Mouse (Mus musculus): ENCODE results near the gene Ppp5c.

Gene Ppp5c

DNA sequence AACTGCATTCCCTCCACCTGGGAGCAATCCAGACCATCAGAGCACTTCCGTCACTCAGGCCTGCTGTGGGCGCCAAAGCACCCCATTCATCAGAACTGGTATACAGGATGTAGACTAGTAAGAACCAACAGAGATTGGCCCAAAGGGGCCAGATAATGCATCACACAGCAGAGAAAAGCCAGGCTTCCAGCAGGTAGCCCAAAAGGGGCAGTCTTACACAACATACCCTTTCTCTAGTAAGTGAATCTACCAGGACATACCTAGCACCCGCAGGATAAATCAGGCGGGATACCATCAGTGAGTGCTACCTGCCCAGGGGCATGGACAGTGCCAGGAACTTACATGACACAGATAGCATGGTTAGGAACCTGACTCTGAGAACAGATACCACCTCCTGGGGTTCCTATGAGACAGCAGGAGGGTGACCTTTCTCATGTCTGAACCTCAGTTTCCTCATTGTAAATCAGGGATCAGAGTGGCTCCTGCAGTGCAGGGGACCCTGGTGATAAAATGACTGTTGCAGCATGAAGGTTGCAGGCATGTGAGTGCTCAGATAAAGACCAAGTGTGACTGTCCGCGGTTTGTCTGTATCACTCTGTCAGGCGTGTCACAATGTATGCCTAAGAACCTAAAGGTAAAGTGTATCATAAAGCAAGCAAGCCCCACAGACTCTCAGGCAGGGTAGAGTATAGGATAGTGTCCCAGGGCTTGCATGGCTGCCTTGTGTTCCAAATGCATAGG lies 8.1 kb downstream of the Ppp5c start:
- intact Hi-C loops (cut with DNase I), result no loop called here

- intact Hi-C loops (cut with DNase I), result no loop called here
Measured at GRCm38 (mm10) chr7:17017921-17018320, 9.8 kb downstream of the Ppp5c start.

DNA sequence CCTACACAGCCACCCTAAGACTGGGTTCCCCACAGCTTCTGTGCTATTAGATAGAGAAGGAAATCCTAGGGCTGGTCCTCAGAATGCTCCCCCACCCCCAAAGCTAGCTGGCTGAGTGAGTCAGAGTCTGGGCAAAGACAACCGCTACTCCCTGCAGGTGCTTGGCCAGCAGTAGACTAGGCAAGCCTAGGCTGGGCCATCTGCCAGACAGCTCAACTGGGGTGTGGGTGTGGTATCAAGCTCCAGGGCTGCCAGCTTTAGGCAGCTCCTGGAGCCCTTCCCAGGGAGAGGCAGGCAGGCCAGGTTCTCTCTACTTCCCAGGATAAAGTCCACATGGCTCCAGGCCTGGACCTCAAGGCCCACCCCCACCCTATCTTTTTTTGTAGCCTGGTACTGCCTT lies 10.7 kb downstream of the Ppp5c start:
- intact Hi-C loops (cut with DNase I), result no loop called here

DNA sequence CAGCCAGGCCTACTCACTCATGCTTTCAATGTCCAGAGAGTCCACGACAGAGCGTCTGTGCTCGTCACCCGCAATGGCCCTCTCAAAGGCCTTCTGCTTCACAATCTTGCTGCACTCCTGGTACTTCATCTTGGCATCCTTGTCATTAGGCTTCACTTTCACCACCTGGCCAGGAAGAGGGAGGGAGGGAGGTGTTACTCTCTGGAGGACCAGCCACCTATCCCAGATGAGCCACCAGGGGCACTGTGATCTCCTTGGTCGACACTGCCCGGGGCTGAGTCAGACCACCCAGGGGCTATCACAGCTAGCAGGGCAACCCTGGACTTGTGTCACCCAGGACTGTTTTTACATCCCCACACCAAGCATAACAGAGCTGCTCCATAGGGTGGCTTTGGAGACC lies 12.3 kb downstream of the Ppp5c start:
- intact Hi-C loops (cut with DNase I), result no loop called here

DNA sequence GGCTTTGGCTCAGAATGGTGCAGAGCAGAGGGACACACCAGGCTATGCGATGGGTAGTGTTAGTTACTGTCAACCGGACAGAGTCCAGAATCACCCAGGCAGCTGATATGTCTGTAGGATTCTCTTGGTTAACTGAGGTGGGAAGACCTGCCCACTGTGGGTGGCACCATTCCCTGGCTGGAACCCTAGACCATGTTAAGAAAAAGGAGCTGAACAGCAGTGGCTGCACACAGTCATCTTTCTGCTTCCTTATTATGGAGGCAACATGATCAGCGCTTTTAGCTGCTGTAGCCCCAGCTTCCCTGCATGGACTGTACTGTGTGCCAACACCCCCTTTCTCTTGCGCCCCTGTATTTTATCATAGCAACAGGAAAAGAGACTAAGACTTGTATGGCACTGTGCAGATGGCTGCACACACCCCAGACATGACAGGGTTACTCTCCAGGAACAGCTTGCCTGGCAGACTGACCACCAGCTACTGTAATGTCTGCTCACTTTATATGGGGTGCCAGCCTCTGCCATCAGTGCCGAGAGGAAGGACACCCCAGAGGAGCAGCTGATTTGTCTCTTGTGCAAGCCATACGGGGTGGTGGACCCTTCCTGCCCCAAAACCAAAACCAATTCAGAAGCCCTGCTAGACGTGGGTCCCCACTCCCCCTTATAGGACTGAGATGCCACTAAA lies 15.7 kb downstream of the Ppp5c start:
- intact Hi-C loops (cut with DNase I), result no loop called here

DNA sequence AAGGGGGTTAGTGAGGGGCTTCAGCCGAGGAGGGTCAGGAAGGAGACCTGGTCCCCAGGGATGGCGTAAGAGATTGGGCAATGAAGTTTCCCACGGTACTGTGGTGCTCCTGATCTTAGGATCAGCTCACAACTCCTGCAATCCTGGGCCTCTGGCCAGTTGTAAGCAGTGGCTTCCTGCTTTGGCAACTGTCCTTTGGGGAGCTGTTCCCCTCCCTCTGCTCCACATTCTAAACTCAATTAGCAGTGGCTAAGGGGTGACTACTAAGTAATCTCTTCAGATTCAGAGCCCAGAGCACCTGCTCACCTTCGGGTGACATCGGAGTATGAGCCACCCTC lies 17.7 kb downstream of the Ppp5c start:
- intact Hi-C loops (cut with DNase I), result no loop called here

- intact Hi-C loops (cut with DNase I), result no loop called here
Measured at GRCm38 (mm10) chr7:17009326-17010009, 18.3 kb downstream of the Ppp5c start.

DNA sequence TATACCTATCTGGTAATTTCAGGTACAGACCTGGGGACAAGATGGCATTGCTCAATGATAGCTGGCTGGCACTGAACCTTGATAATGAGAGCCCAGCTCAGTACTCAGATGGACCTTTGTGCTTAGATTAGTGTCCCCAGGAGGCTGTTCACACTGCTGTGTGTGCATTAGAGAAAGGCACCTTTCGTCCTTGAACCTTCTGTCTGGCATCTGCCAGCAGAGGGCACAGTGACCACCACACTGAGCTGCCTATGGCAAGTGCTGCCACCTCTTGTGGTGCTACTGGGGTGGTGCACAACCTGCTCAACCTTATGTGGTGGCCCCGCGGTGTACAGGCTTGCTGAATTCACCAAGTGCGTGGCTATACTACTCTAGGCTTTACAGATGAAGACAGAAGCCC lies 20.4 kb downstream of the Ppp5c start:
- intact Hi-C loops (cut with DNase I), result no loop called here

DNA sequence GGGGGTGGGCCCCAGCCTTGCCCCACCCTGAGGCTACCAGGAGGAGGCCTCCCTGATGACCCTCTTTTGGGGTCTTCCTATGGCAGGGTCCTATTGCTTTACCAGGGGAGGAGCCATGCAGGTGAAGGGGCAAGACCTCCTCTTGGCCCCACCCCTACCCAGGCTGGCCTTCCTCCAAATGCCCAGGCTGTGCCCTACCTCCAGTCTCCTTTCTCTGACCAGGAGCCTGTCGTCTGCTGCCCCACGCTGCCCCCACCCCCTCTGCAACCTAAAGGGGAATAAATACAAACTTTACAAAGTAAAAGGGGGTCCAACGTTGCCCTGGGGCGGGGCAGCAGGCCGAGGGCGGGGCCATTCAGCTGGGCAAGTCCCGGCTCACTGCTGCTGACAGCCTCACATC lies 23.0 kb downstream of the Ppp5c start:
- intact Hi-C loops (cut with DNase I), result loop anchor here (5.0 kb wide), 1 partner anchor 48 kb away; no protein-coding TSS in a partner anchor

- intact Hi-C loops (cut with DNase I), result loop anchor here (2.0 to 5.0 kb wide), 3 partner anchors 49 to 71 kb away; no protein-coding TSS in a partner anchor
Measured at GRCm38 (mm10) chr7:17003230-17003960, 24.3 kb downstream of the Ppp5c start.

GRCm38 (mm10) chr7:17002375-17003195 lies 25.1 kb downstream of the Ppp5c start:
- intact Hi-C loops (cut with DNase I), result loop anchor here (2.0 to 5.0 kb wide), 3 partner anchors 50 to 70 kb away; no protein-coding TSS in a partner anchor

GRCm38 (mm10) chr7:16999650-17000049 lies 28.1 kb downstream of the Ppp5c start:
- intact Hi-C loops (cut with DNase I), result loop anchor here (1.0 to 5.0 kb wide), 2 partner anchors 49 to 53 kb away; no protein-coding TSS in a partner anchor

- intact Hi-C loops (cut with DNase I), result no loop called here
Measured at GRCm38 (mm10) chr7:16999233-16999632, 28.5 kb downstream of the Ppp5c start.

DNA sequence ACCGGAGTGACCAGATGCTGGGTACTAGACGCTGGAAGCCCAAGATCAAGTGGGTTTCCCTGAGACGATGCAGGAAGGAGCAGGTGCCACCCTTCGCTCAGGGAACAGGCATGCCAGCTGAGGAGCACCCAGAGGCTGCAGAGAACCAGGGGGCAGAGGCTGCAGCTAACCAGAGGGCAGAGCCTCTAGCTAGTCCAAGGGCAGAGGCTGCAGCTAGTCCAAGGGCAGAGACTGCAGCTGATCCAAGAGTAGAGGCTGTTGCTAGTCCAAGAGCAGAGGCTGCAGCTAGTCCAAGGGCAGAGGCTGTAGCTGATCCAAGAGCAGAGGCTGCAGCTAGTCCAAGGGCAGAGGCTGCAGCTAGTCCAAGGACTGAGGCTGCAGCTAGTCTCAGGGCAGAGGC lies 32.4 kb downstream of the Ppp5c start:
- intact Hi-C loops (cut with DNase I), result no loop called here

DNA sequence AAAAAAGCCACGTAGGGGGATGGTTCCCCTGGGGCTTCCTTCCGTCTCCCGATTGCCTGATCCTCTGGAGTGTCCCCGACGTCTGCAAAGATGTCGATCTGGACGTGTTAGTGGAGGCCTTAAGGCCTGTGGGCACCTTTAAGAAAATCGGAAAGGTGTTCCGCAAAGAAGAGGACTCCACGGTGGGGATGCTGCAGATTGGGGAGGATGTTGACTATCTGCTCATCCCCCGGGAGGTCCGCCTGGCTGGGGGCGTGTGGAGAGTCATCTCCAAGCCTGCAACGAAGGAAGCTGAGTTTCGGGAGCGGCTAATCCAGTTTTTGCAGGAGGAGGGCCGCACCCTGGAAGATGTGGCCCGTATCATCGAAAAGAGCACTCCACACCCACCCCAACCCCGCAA lies 33.3 kb downstream of the Ppp5c start:
- intact Hi-C loops (cut with DNase I), result no loop called here

GRCm38 (mm10) chr7:16993651-16994399 lies 33.9 kb downstream of the Ppp5c start:
- intact Hi-C loops (cut with DNase I), result no loop called here

GRCm38 (mm10) chr7:16992451-16992807 lies 35.3 kb downstream of the Ppp5c start, which contains the start of gene Ccdc8:
TSS of gene Ccdc8 (plus strand) at chr7:16992708.
- intact Hi-C loops (cut with DNase I), result no loop called here

DNA sequence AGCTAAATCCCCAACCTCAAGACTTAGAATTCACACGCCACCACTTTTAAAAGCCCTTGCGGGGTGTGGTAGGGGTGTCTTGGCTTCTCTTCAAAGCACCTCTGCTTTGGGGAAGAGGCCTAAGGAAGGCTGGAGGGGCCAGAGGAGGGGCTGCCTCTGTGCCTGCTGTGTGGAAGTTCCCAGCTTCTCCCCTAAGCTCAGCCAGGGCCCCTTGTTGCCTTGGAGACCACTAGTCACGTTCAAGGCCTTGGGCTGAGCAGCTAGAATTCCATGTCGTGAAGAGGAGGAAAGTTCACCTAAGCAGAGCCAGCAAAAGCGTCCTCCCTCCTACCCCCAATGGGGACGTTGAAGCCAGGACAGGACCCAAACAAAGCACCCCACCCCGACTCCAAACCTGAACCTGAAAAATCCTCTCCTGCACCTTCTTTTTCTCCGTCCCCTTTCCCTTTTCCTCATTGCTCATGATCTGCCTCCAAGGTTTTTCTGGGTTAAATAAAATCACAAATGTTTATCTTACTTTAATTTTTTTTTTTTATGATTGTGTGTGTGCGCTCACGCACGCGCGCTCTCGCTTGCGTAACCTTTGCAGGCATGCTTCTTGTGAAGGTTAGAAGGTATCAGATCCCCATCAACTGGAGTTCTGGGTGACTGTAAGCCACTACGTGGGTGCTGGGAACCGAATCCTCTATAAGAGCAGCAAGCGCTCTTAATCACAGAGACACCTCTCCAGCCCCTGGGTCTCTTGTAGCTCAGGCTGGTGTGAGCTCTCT lies 35.9 kb downstream of the Ppp5c start:
- intact Hi-C loops (cut with DNase I), result no loop called here

All from adrenal gland (tissue).